Mouse (Mus musculus): ENCODE measurements at regions not wholly inside any gene's neighbourhood (a gene's known extent, or its start where the extent isn't known, plus 50 kb on each side); places are given as distances from the start of the nearest gene placed in this dataset.

DNA sequence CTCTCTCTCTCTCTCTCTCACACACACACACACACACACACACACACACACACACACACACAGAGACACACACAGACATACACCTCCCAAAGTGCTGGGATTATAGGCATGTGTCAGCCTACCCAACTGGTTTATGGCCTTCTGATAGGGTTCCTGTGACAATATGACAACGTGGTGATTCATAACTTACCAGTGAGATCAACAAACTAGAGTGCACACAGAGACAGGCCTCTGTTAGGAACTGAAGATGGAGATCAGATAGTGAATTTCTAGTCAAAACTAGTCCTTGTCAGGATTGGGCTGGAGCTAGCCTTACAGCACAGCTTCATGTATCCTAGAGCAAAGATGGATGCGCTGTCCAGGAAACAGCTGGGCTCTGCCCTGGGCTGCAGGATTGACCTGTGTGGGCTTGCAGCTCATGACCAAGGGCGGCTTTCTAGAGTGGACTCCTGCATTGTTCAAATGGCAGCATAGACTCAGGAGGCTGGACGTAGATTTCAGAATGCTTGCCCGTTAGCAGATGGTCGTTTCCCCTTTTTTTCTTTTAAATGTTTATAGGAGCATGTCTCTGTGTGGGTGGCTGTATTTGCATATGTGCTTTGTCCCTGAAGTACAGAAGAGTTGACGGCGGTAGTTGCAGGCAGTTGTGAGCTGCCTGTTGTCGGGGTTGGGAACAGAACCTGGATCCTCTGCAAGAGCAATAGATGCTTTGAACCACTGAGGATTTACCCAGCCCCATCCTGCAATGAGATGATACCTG is 106.0 kb upstream of the Zfp217 start:
- H3K4me2 ChIP-seq (replicated peaks; ENCODE audit: low read depth, low read length): no peak overlapping the region
- H3K36me3 ChIP-seq (ENCODE audit: control insufficient read depth, insufficient read depth, low read length): no peaks in the 10 kb centered on the region
- H3K27ac ChIP-seq (ENCODE audit: low read length): no peak overlapping the region
- ATAC-seq (ENCODE audit: insufficient number of reproducible peaks, insufficient read depth, low FRiP score, low read depth): no peak
- H3K4me3 ChIP-seq (ENCODE audit: low read depth, low read length): no peak overlapping the region
- H3K9ac ChIP-seq (replicated peaks; ENCODE audit: low read depth, low read length): no peak overlapping the region
- no peaks in the 10 kb centered on the region for H3K9me3 ChIP-seq (ENCODE audit: control insufficient read depth, low read depth, low read length)
- 73% methylated on average over 9 of the region's 9 CpGs for WGBS
- no peaks in the 10 kb centered on the region for H3K4me1 ChIP-seq (ENCODE audit: control insufficient read depth, insufficient read depth, low read length)
- H3K27me3 ChIP-seq (ENCODE audit: control insufficient read depth, insufficient read depth, low read length): no peaks in the 10 kb centered on the region

DNA sequence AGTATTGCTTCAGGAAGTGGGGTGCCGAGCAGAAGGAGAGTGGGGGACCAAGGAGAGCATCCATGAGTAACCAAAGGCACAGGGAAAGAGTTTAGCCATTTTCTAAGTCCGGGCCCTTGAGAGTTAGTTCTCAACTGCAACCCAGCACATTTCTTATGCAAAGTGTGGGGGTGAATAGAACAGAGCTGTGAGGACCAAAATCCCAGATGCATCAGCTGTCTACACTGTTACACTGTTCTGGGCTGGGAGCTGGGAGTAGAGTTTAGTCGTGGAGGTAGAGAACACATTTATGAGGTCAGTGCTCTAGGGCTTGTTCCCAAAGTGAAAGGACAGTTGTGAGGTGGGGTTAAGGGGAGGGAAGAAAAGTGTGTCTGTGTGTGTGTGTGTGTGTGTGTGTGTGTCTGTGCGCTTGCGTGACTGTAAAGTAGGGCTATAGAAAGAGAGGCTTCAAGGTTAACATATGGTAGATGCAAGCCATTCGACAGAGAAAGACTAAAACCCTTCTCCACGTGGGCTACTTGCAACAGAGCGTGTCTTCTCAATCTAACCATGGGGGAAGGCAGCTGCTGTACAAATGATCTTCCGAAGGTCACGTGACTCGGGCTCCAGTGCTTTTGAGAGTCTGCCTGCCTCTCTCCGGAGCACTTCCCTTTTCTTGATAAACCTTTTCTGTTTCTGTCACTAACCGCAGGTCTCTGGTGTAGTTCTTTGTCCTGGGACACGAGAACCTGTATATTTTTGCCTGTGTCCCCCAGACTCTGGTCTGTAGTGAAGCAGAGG is 104.5 kb upstream of the Zfp217 start:
- no peak overlapping the region for H3K4me2 ChIP-seq (replicated peaks; ENCODE audit: low read depth, low read length)
- H3K9me3 ChIP-seq (ENCODE audit: control insufficient read depth, low read depth, low read length): no peaks in the 10 kb centered on the region
- no peak overlapping the region for H3K9ac ChIP-seq (replicated peaks; ENCODE audit: low read depth, low read length)
- WGBS: 61% methylated on average over 14 of the region's 14 CpGs
- H3K4me1 ChIP-seq (ENCODE audit: control insufficient read depth, insufficient read depth, low read length): no peaks in the 10 kb centered on the region
- H3K4me3 ChIP-seq (ENCODE audit: low read depth, low read length): no peak overlapping the region
- no peaks in the 10 kb centered on the region for H3K27me3 ChIP-seq (ENCODE audit: control insufficient read depth, insufficient read depth, low read length)
- H3K27ac ChIP-seq (ENCODE audit: low read length): no peak overlapping the region
- ATAC-seq (ENCODE audit: insufficient number of reproducible peaks, insufficient read depth, low FRiP score, low read depth): no peak
- H3K36me3 ChIP-seq (ENCODE audit: control insufficient read depth, insufficient read depth, low read length): no peaks in the 10 kb centered on the region

DNA sequence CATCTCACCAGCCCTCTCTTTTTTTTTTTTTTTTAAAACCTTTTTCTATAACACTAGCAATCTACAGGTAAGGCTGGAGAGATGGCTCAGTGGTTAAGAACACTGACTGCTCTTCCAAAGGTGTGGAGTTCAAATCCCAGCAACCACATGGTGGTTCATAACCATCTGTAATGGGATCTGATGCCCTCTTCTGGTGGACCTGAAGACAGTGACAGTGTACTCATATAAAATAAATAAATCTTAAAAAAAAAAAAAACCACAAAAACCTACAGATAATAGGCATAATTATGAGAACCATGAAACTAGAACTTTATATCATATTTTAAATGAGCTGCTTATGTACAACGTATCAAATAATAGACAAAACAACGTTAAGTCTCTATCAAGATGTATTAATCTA is 102.8 kb upstream of the Zfp217 start:
- H3K27me3 ChIP-seq (ENCODE audit: control insufficient read depth, insufficient read depth, low read length): no peaks in the 10 kb centered on the region
- H3K4me3 ChIP-seq (ENCODE audit: low read depth, low read length): no peak overlapping the region
- no peak for ATAC-seq (ENCODE audit: insufficient number of reproducible peaks, insufficient read depth, low FRiP score, low read depth)
- WGBS: 96% methylated on average over 2 of the region's 2 CpGs
- H3K27ac ChIP-seq (ENCODE audit: low read length): no peak overlapping the region
- H3K9ac ChIP-seq (replicated peaks; ENCODE audit: low read depth, low read length): no peak overlapping the region
- no peaks in the 10 kb centered on the region for H3K4me1 ChIP-seq (ENCODE audit: control insufficient read depth, insufficient read depth, low read length)
- no peaks in the 10 kb centered on the region for H3K9me3 ChIP-seq (ENCODE audit: control insufficient read depth, low read depth, low read length)
- H3K4me2 ChIP-seq (replicated peaks; ENCODE audit: low read depth, low read length): no peak overlapping the region
- no peaks in the 10 kb centered on the region for H3K36me3 ChIP-seq (ENCODE audit: control insufficient read depth, insufficient read depth, low read length)

DNA sequence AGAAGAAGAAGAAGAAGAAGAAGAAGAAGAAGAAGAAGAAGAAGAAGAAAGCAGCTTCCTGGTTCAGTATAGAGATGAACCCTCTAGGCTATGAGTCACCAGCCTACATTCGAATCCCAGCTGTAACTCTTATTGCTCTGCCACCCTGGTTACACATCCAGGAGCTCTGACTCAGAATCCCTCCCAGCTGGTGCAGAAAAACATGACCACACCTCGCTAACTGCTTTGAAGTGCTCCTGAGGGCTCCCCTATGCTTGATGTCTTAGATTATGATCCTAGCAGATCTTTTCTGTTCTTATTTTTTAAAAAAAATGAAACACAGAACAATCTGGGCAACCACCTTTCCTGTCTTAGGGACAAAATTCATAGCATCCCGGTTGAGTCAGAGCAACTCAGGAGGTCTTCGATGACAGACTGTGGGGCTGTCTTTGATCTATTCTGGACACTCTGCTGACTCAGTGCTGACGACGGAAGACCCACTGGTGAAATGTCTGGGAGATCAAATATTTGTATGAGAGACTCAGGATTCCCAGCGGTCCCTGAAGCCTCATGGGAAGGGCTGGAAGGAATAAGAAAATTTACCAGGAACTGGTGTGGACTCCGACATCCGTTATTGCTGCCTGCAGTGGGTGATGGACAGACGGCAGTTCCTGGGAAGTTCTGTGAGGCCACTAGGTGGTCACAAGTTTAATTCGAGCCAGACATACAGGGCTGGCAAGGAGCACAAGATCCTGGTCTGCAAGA is 100.0 kb upstream of the Zfp217 start:
- no peak overlapping the region for H3K27ac ChIP-seq (ENCODE audit: low read length)
- no peaks in the 10 kb centered on the region for H3K36me3 ChIP-seq (ENCODE audit: control insufficient read depth, insufficient read depth, low read length)
- 64% methylated on average over 11 of the region's 11 CpGs for WGBS
- no peak overlapping the region for H3K4me3 ChIP-seq (ENCODE audit: low read depth, low read length)
- H3K4me1 ChIP-seq (ENCODE audit: control insufficient read depth, insufficient read depth, low read length): no peaks in the 10 kb centered on the region
- H3K9ac ChIP-seq (replicated peaks; ENCODE audit: low read depth, low read length): no peak overlapping the region
- ATAC-seq (ENCODE audit: insufficient number of reproducible peaks, insufficient read depth, low FRiP score, low read depth): no peak
- H3K27me3 ChIP-seq (ENCODE audit: control insufficient read depth, insufficient read depth, low read length): no peaks in the 10 kb centered on the region
- no peak overlapping the region for H3K4me2 ChIP-seq (replicated peaks; ENCODE audit: low read depth, low read length)
- no peaks in the 10 kb centered on the region for H3K9me3 ChIP-seq (ENCODE audit: control insufficient read depth, low read depth, low read length)

DNA sequence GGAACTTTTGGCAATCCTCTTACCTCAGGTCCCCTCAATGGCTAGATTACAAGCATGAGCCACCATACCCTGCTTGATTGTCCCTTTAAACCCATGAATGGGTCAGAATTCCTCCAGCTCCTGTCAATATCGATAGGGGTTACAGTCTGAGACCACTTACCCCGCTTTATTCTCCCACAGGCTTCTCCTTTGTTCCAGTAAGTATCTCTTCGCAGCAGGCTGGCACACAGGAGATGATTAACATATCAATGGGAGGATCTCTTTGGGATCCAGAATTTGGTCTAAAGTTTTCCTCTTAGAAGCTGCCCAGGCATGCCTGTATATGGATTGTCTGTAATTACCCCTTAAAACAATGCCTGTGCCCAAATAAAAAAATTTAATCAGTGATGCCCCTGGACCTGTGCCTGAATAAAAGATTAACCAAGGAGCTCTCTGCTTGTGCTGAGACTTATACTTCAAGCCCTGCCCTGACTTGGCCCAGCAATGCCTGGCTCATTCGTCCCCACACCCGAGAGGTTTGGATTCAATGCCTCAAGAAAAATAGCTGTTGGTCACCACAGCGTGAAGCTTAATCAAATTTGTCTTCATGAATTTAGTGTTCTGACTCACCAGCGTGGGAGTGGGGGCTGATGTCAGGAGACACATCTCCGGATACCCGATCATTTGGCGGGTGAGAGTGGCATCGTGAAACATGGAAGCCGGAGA is 97.9 kb upstream of the Zfp217 start:
- 56% methylated on average over 12 of the region's 12 CpGs for WGBS
- H3K4me3 ChIP-seq (ENCODE audit: low read depth, low read length): no peak overlapping the region
- no peak for ATAC-seq (ENCODE audit: insufficient number of reproducible peaks, insufficient read depth, low FRiP score, low read depth)
- H3K9me3 ChIP-seq (ENCODE audit: control insufficient read depth, low read depth, low read length): no peaks in the 10 kb centered on the region
- H3K27me3 ChIP-seq (ENCODE audit: control insufficient read depth, insufficient read depth, low read length): no peaks in the 10 kb centered on the region
- H3K4me2 ChIP-seq (replicated peaks; ENCODE audit: low read depth, low read length): no peak overlapping the region
- H3K27ac ChIP-seq (ENCODE audit: low read length): no peak overlapping the region
- no peaks in the 10 kb centered on the region for H3K36me3 ChIP-seq (ENCODE audit: control insufficient read depth, insufficient read depth, low read length)
- no peak overlapping the region for H3K9ac ChIP-seq (replicated peaks; ENCODE audit: low read depth, low read length)
- H3K4me1 ChIP-seq (ENCODE audit: control insufficient read depth, insufficient read depth, low read length): no peaks in the 10 kb centered on the region

DNA sequence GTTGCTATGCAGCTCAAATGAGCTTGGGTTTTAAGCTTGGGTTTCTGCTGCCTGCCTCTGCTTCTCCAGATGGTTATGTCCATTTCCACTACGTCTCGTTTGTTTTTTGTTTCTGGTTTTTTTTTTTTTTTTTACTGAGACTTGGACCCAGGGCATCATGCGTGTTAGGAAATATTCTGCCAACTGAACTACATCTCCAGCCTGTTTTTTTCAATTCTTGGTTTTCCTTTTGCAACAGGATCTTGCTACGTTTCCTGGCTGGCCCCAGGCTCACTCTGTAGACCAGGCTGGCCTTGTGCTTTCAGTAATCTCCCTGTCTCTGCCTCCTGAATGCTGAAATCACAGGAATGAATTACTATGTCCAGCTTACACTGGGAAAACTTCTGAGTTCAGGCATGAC is 96.2 kb upstream of the Zfp217 start:
- Histone ChIP-seq H3K27me3 (ENCODE audit: control insufficient read depth, insufficient read depth, low read length) (no peaks in the 10 kb centered on the region), H3K4me3 (ENCODE audit: low read depth, low read length) (no peak overlapping the region), H3K9me3 (ENCODE audit: control insufficient read depth, low read depth, low read length) (no peaks in the 10 kb centered on the region), H3K9ac (replicated peaks; ENCODE audit: low read depth, low read length) (no peak overlapping the region), H3K4me2 (replicated peaks; ENCODE audit: low read depth, low read length) (no peak overlapping the region), H3K27ac (ENCODE audit: low read length) (no peak overlapping the region), H3K4me1 (ENCODE audit: control insufficient read depth, insufficient read depth, low read length) (no peaks in the 10 kb centered on the region), H3K36me3 (ENCODE audit: control insufficient read depth, insufficient read depth, low read length) (no peaks in the 10 kb centered on the region)
- ATAC-seq (ENCODE audit: insufficient number of reproducible peaks, insufficient read depth, low FRiP score, low read depth): no peak
- 76% methylated on average over 4 of the region's 4 CpGs for WGBS

DNA sequence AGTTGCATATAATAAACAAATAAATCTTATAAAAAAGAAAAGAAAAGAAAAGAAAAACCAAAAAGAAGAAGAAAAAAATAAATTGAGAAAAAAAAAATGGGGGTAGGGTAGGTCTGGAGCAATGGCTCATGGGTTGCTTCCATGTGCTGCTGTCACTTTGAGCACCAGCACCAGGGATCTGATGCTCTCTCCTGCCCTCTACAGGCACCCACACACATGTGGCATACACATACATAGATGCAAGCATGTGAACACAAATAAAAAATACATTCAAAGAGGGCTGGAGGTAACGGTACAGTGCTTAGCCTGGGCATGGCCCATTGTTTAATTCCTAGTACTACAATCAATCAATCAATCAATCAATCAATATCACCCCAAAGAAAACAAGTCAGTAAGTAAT is 90.1 kb upstream of the Zfp217 start:
- no peak overlapping the region for H3K4me2 ChIP-seq (replicated peaks; ENCODE audit: low read depth, low read length)
- no peaks in the 10 kb centered on the region for H3K27me3 ChIP-seq (ENCODE audit: control insufficient read depth, insufficient read depth, low read length)
- WGBS: 74% methylated on average over 1 of the region's 1 CpGs
- no peak for ATAC-seq (ENCODE audit: insufficient number of reproducible peaks, insufficient read depth, low FRiP score, low read depth)
- no peaks in the 10 kb centered on the region for H3K9me3 ChIP-seq (ENCODE audit: control insufficient read depth, low read depth, low read length)
- H3K4me3 ChIP-seq (ENCODE audit: low read depth, low read length): no peak overlapping the region
- H3K36me3 ChIP-seq (ENCODE audit: control insufficient read depth, insufficient read depth, low read length): no peaks in the 10 kb centered on the region
- H3K4me1 ChIP-seq (ENCODE audit: control insufficient read depth, insufficient read depth, low read length): no peaks in the 10 kb centered on the region
- H3K9ac ChIP-seq (replicated peaks; ENCODE audit: low read depth, low read length): no peak overlapping the region
- H3K27ac ChIP-seq (ENCODE audit: low read length): no peak overlapping the region

DNA sequence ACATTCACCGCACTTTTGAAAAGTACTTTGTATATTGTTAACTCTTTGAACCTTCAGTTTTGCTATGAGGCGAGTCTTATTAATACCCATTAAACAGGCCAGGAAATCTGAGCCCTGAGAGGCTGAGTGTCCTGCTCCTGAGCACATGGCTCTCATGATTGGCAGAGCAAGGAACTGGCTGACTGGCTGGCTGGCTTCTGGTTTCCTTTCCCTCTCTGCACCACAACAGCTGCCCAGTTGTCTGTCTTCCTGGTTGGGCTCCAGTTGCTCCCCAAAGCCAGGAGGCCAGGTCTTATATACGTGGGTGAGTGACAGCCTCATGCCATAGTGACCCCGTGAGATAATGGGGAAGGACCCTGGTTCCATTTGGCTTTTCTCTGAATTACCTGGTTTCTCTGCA is 85.5 kb upstream of the Zfp217 start:
- Histone ChIP-seq H3K9me3 (ENCODE audit: control insufficient read depth, low read depth, low read length) (no peaks in the 10 kb centered on the region), H3K27ac (ENCODE audit: low read length) (no peak overlapping the region), H3K4me3 (ENCODE audit: low read depth, low read length) (no peak overlapping the region), H3K4me1 (ENCODE audit: control insufficient read depth, insufficient read depth, low read length) (no peaks in the 10 kb centered on the region), H3K9ac (replicated peaks; ENCODE audit: low read depth, low read length) (no peak overlapping the region), H3K36me3 (ENCODE audit: control insufficient read depth, insufficient read depth, low read length) (no peaks in the 10 kb centered on the region), H3K4me2 (replicated peaks; ENCODE audit: low read depth, low read length) (no peak overlapping the region), H3K27me3 (ENCODE audit: control insufficient read depth, insufficient read depth, low read length) (no peaks in the 10 kb centered on the region)
- no peak for ATAC-seq (ENCODE audit: insufficient number of reproducible peaks, insufficient read depth, low FRiP score, low read depth)
- 52% methylated on average over 4 of the region's 4 CpGs for WGBS
